Mouse (Mus musculus): Measurements from ENCODE around the gene Snn. TPM values are rescaled to one million over a fixed set of nuclear protein-coding genes. Genes with fewer than 3 reads are reported as not detected.

Snn gene
- polyA plus RNA-seq, 1 experiment from 2014 or later = 31.0 TPM

GRCm38 (mm10) chr16:11071887-11072286 is 11.1 kb downstream of the Snn start:
- peaks cover 28% of the 10 kb centered on the region for H3K36me3 ChIP-seq (ENCODE audit: insufficient read depth, low read length)

GRCm38 (mm10) chr16:11072454-11072853 is 11.7 kb downstream of the Snn start:
- no peak overlapping the region for H3K4me3 ChIP-seq (replicated peaks; ENCODE audit: low read depth, low read length)
- H3K27ac ChIP-seq = no peak overlapping the region
- TF ChIP-seq CTCF (IDR thresholded peaks at IDR 0.05; ENCODE audit: low read depth) = no peak
- ATAC-seq (replicated peaks; ENCODE audit: low FRiP score, low read depth) = no peak
- no peaks in the 10 kb centered on the region for H3K9me3 ChIP-seq (replicated peaks; ENCODE audit: low read length)
- H3K36me3 ChIP-seq (ENCODE audit: insufficient read depth, low read length) = peaks cover 29% of the 10 kb centered on the region
- H3K4me2 ChIP-seq (ENCODE audit: low read length) = no peak overlapping the region
- peaks cover 12% of the 10 kb centered on the region for H3K4me1 ChIP-seq (replicated peaks; ENCODE audit: insufficient read depth, low read length)
- no peak for DNase-seq (ENCODE audit: low spot score)
- no peak overlapping the region for H3K9ac ChIP-seq (ENCODE audit: low read depth, low read length)
- WGBS = 78% methylated on average over 8 of the region's 8 CpGs
- H3K27me3 ChIP-seq (ENCODE audit: insufficient read depth, low read length) = no peaks in the 10 kb centered on the region

More at GRCm38 (mm10) chr16:11071887-11072286, 11.1 kb downstream of the Snn start:
- ATAC-seq (replicated peaks; ENCODE audit: low FRiP score, low read depth) (no peak), DNase-seq (ENCODE audit: low spot score) (no peak)
- Histone ChIP-seq H3K9me3 (replicated peaks; ENCODE audit: low read length) (no peaks in the 10 kb centered on the region), H3K27ac (no peak overlapping the region), H3K4me3 (replicated peaks; ENCODE audit: low read depth, low read length) (no peak overlapping the region), H3K9ac (ENCODE audit: low read depth, low read length) (no peak overlapping the region), H3K27me3 (ENCODE audit: insufficient read depth, low read length) (no peaks in the 10 kb centered on the region), H3K4me1 (replicated peaks; ENCODE audit: insufficient read depth, low read length) (peaks cover 18% of the 10 kb centered on the region), H3K4me2 (ENCODE audit: low read length) (no peak overlapping the region)
- WGBS = 97% methylated on average over 4 of the region's 4 CpGs
- TF ChIP-seq CTCF (IDR thresholded peaks at IDR 0.05; ENCODE audit: low read depth) = no peak

GRCm38 (mm10) chr16:11073060-11073459 is 12.3 kb downstream of the Snn start:
- Histone ChIP-seq H3K36me3 (ENCODE audit: insufficient read depth, low read length) (peaks cover 32% of the 10 kb centered on the region), H3K27me3 (ENCODE audit: insufficient read depth, low read length) (no peaks in the 10 kb centered on the region), H3K4me2 (ENCODE audit: low read length) (no peak overlapping the region), H3K9ac (ENCODE audit: low read depth, low read length) (no peak overlapping the region), H3K27ac (no peak overlapping the region), H3K4me1 (replicated peaks; ENCODE audit: insufficient read depth, low read length) (peaks cover 7% of the 10 kb centered on the region), H3K4me3 (replicated peaks; ENCODE audit: low read depth, low read length) (no peak overlapping the region), H3K9me3 (replicated peaks; ENCODE audit: low read length) (no peaks in the 10 kb centered on the region)
- no peak for TF ChIP-seq CTCF (IDR thresholded peaks at IDR 0.05; ENCODE audit: low read depth)
- DNase-seq (ENCODE audit: low spot score) (no peak), ATAC-seq (replicated peaks; ENCODE audit: low FRiP score, low read depth) (no peak)
- 81% methylated on average over 6 of the region's 6 CpGs for WGBS

GRCm38 (mm10) chr16:11077601-11078201 is 17.0 kb downstream of the Snn start:
- ATAC-seq (replicated peaks; ENCODE audit: low FRiP score, low read depth) (no peak), DNase-seq (ENCODE audit: low spot score) (no peak)
- H3K9ac ChIP-seq (ENCODE audit: low read depth, low read length) = no peak overlapping the region
- no peak overlapping the region for H3K4me2 ChIP-seq (ENCODE audit: low read length)
- TF ChIP-seq CTCF (IDR thresholded peaks at IDR 0.05; ENCODE audit: low read depth) = no peak
- H3K27ac ChIP-seq = no peak overlapping the region
- H3K27me3 ChIP-seq (ENCODE audit: insufficient read depth, low read length) = no peaks in the 10 kb centered on the region
- no peaks in the 10 kb centered on the region for H3K9me3 ChIP-seq (replicated peaks; ENCODE audit: low read length)
- no peak overlapping the region for H3K4me3 ChIP-seq (replicated peaks; ENCODE audit: low read depth, low read length)
- H3K36me3 ChIP-seq (ENCODE audit: insufficient read depth, low read length) = peaks cover 50% of the 10 kb centered on the region
- no peaks in the 10 kb centered on the region for H3K4me1 ChIP-seq (replicated peaks; ENCODE audit: insufficient read depth, low read length)
- WGBS = 89% methylated on average over 9 of the region's 9 CpGs

GRCm38 (mm10) chr16:11078216-11078869 is 17.6 kb downstream of the Snn start:
- Histone ChIP-seq H3K27ac (no peak overlapping the region), H3K36me3 (ENCODE audit: insufficient read depth, low read length) (peaks cover 45% of the 10 kb centered on the region), H3K4me2 (ENCODE audit: low read length) (no peak overlapping the region), H3K27me3 (ENCODE audit: insufficient read depth, low read length) (no peaks in the 10 kb centered on the region), H3K4me1 (replicated peaks; ENCODE audit: insufficient read depth, low read length) (no peaks in the 10 kb centered on the region), H3K9ac (ENCODE audit: low read depth, low read length) (no peak overlapping the region), H3K9me3 (replicated peaks; ENCODE audit: low read length) (no peaks in the 10 kb centered on the region), H3K4me3 (replicated peaks; ENCODE audit: low read depth, low read length) (no peak overlapping the region)
- no peak for ATAC-seq (replicated peaks; ENCODE audit: low FRiP score, low read depth)
- 73% methylated on average over 3 of the region's 3 CpGs for WGBS
- no peak for TF ChIP-seq CTCF (IDR thresholded peaks at IDR 0.05; ENCODE audit: low read depth)
- DNase-seq (ENCODE audit: low spot score) = no peak

GRCm38 (mm10) chr16:11084181-11084580 is 23.4 kb downstream of the Snn start:
- Histone ChIP-seq H3K36me3 (ENCODE audit: insufficient read depth, low read length) (peaks cover 47% of the 10 kb centered on the region), H3K4me1 (replicated peaks; ENCODE audit: insufficient read depth, low read length) (no peaks in the 10 kb centered on the region), H3K27me3 (ENCODE audit: insufficient read depth, low read length) (no peaks in the 10 kb centered on the region), H3K4me3 (replicated peaks; ENCODE audit: low read depth, low read length) (no peak overlapping the region), H3K4me2 (ENCODE audit: low read length) (no peak overlapping the region), H3K9ac (ENCODE audit: low read depth, low read length) (no peak overlapping the region), H3K9me3 (replicated peaks; ENCODE audit: low read length) (no peaks in the 10 kb centered on the region), H3K27ac (no peak overlapping the region)
- WGBS = 92% methylated on average over 8 of the region's 8 CpGs
- ATAC-seq (replicated peaks; ENCODE audit: low FRiP score, low read depth) = no peak
- no peak for TF ChIP-seq CTCF (IDR thresholded peaks at IDR 0.05; ENCODE audit: low read depth)
- no peak for DNase-seq (ENCODE audit: low spot score)
